9 mouse cellular contexts compared by ENCODE assay signal in the genomic region with DNA sequence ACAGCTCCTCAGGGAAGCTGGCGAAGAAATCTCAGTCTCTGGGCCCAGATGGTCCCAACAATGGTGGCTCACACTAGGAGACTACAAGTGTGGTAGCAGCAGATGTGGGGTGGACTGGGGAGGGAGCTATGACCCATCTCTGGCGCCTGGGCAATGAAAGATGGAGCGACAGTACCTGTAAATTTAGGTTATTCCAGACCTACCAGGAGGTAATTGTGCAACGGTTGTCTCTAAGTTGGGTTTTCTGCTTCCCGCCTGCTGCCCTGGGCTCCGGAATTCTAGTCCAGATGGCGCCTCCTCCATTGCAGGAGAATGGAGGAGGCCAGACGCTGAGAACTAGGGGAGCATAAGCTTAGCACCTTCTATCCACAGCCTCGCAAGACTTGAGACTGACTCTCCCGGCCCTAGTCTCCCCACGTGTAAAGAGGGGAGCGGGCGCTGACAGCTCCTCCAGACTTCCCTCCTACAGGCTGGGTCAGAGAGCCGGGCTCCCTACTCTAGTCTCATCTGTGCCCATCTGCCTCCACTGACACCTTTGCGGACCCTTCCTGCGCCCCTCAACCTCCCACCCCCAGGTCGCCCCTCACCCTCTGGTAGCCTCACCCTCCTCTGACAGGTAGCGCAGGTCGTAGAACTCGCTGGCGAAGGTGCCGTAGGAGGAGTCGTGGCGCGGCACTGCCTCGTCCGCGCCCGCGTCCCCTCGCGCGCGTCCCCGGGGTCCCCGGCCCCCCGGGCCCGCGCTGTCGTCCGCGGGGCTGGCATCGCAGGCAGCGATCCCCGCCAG. TPM values are rescaled to one million over a fixed set of nuclear protein-coding genes. Genes with fewer than 3 reads are reported as not detected.
A peak's percentile ranks its signal among the peaks of the same experiment; 100 is the strongest.
DNase-seq lines count a peak whose midpoint lies in the region; ATAC-seq and TF ChIP-seq lines count a peak whose summit lies in the region.
"Had no signal": no experiment of that assay in that cellular context is flagged by ENCODE, and none has a peak within 500 bp of the region (broad histone marks: within the 10 kb centered on the region; RNA-seq: fewer than 3 reads in every experiment).

No protein-coding gene starts in this region.

- no peak for TF ChIP-seq EP300 in heart, postnatal 0 days (IDR thresholded peaks at IDR 0.05; ENCODE audit: low read depth)

- H3K4me1 ChIP-seq in heart, postnatal 0 days (ENCODE audit: control insufficient read depth, insufficient read depth), result no peaks in the 10 kb centered on the region
- H3K4me1 ChIP-seq in hindbrain, embryonic 12.5 days, result no peaks in the 10 kb centered on the region; the same call in 1 of the 2 replicates
- peaks cover 9% of the 10 kb centered on the region for H3K4me1 ChIP-seq in limb, embryonic 15.5 days

- H3K27me3 ChIP-seq in heart, postnatal 0 days (ENCODE audit: control insufficient read depth, insufficient read depth, low read length), result peaks cover 32% of the 10 kb centered on the region
- peaks cover 16% of the 10 kb centered on the region for H3K27me3 ChIP-seq in hindbrain, embryonic 12.5 days
- H3K27me3 ChIP-seq in limb, embryonic 15.5 days, result peaks cover 32% of the 10 kb centered on the region

- H3K36me3 ChIP-seq in heart, postnatal 0 days (replicated peaks; ENCODE audit: control insufficient read depth, insufficient read depth, low read length), result no peaks in the 10 kb centered on the region
- H3K36me3 ChIP-seq in hindbrain, embryonic 12.5 days, result no peaks in the 10 kb centered on the region
- no peaks in the 10 kb centered on the region for H3K36me3 ChIP-seq in limb, embryonic 15.5 days
- H3K36me3 ChIP-seq: G1E had no signal

- no peak for ATAC-seq in heart, postnatal 0 days (ENCODE audit: insufficient read depth, low read depth)
- ATAC-seq in hindbrain, embryonic 12.5 days (ENCODE audit: low FRiP score), result peak; percentile 78
- ATAC-seq in limb, embryonic 15.5 days (ENCODE audit: insufficient number of reproducible peaks, low FRiP score, low TSS enrichment, low read depth), result no peak
- no peak for ATAC-seq in inflammation-experienced regulatory T-cells, adult 6 months

- H3K27ac ChIP-seq in heart, postnatal 0 days (ENCODE audit: low read depth), result no peak overlapping the region
- H3K27ac ChIP-seq in hindbrain, embryonic 12.5 days, result peak overlapping the region; percentile 55; the same call in 1 of the 2 replicates
- no peak overlapping the region for H3K27ac ChIP-seq in limb, embryonic 15.5 days

- peak overlapping the region; percentile 91 for H3K4me2 ChIP-seq in heart, postnatal 0 days (ENCODE audit: low read depth, low read length)
- H3K4me2 ChIP-seq in hindbrain, embryonic 12.5 days (replicated peaks), result peak overlapping the region; percentile 95
- peak overlapping the region; percentile 97 for H3K4me2 ChIP-seq in limb, embryonic 15.5 days

- 6% methylated on average over 44 of the region's 45 CpGs for WGBS in heart, postnatal 0 days
- WGBS in hindbrain, embryonic 12.5 days, result 2% methylated on average over 45 of the region's 45 CpGs
- WGBS in limb, embryonic 15.5 days, result 4% methylated on average over 36 of the region's 45 CpGs

- TF ChIP-seq CTCF in heart, postnatal 0 days (IDR thresholded peaks at IDR 0.05; ENCODE audit: low read depth), result no peak

- H3K9me3 ChIP-seq in heart, postnatal 0 days (replicated peaks; ENCODE audit: control insufficient read depth, low read length), result no peaks in the 10 kb centered on the region
- no peaks in the 10 kb centered on the region for H3K9me3 ChIP-seq in hindbrain, embryonic 12.5 days (replicated peaks)
- no peaks in the 10 kb centered on the region for H3K9me3 ChIP-seq in limb, embryonic 15.5 days

- peak overlapping the region; percentile 37 for H3K9ac ChIP-seq in heart, postnatal 0 days (replicated peaks; ENCODE audit: low read depth, low read length)
- peak overlapping the region; percentile 83 for H3K9ac ChIP-seq in hindbrain, embryonic 12.5 days
- H3K9ac ChIP-seq in limb, embryonic 15.5 days, result peak overlapping the region; percentile 48

- H3K4me3 ChIP-seq in heart, postnatal 0 days (ENCODE audit: low read depth, low read length), result peak overlapping the region; percentile 54
- peak overlapping the region; percentile 79 for H3K4me3 ChIP-seq in hindbrain, embryonic 12.5 days
- H3K4me3 ChIP-seq in limb, embryonic 15.5 days, result peak overlapping the region; percentile 63

- no peak for DNase-seq in heart, postnatal 0 days (ENCODE audit: low spot score)
- no peak for DNase-seq in heart, adult 18-20 months
- peak; percentile 81 for DNase-seq in cerebellum, adult 9-10 months
- DNase-seq in right cerebral cortex, postnatal 14 days, result peak; percentile 46
- no peak for DNase-seq in urinary bladder, postnatal 36 days (ENCODE audit: low spot score in 2 of 2)

RNA-seq across cellular contexts. Expression of a gene that starts 0.6 kb away (rescaled TPM):
- not detected in 2 replicates for total RNA-seq in heart, postnatal 0 days (2014; rRNA removed; ENCODE audit: low replicate concordance)
- polyA plus RNA-seq in heart, postnatal 0 days (2015; fragmentation: Nextera tagmentation; extraction: Ambion mirVana), result 0.05 TPM in 1 of 2 replicates, not detected in the other
- under 1 TPM in 1 of 2 experiments, not detected in 1; 0.08 TPM for total RNA-seq in heart, adult 18-20 months (2021)
- polyA plus RNA-seq in hindbrain, embryonic 12.5 days (2016; fragmentation: Nextera tagmentation; extraction: Ambion mirVana), result 9.0 and 9.2 TPM in 2 replicates
- polyA plus RNA-seq in limb, embryonic 15.5 days (2015; fragmentation: Nextera tagmentation; extraction: Ambion mirVana), result 1.8 and 2.5 TPM in 2 replicates
- polyA plus RNA-seq in inflammation-experienced regulatory T-cells, adult 6 months (2017; shearing (Covaris generic)), result not detected
- polyA plus RNA-seq: G1E had no signal

RNA-seq across cellular contexts. Expression of a gene that starts 42.4 kb away (rescaled TPM):
- total RNA-seq in heart, postnatal 0 days (2014; rRNA removed; ENCODE audit: low replicate concordance), result 68.4 and 82.4 TPM in 2 replicates
- 21.1 and 23.7 TPM in 2 replicates for polyA plus RNA-seq in heart, postnatal 0 days (2015; fragmentation: Nextera tagmentation; extraction: Ambion mirVana)
- 10 to 100 TPM; 81.5 to 86.2 TPM for total RNA-seq in heart, adult 18-20 months (2021)
- 10.4 and 11.6 TPM in 2 replicates for polyA plus RNA-seq in hindbrain, embryonic 12.5 days (2016; fragmentation: Nextera tagmentation; extraction: Ambion mirVana)
- polyA plus RNA-seq in limb, embryonic 15.5 days (2015; fragmentation: Nextera tagmentation; extraction: Ambion mirVana), result 10.9 TPM in 2 replicates
- 1 to 10 TPM; 4.4 to 8.2 (median 5.9) TPM for polyA plus RNA-seq in inflammation-experienced regulatory T-cells, adult 6 months (2017; shearing (Covaris generic))

Comparison
In these comparisons a context has a peak if more than half of its experiments do, and no peak if none do; other contexts are left out.
1. DNase-seq: peak in cerebellum, adult 9-10 months (single experiment) and right cerebral cortex, postnatal 14 days (single experiment); none in heart, postnatal 0 days (single experiment), heart, adult 18-20 months (0 of 2) and urinary bladder, postnatal 36 days (0 of 2).
2. Peak in every context shown above with its lines, with median percentiles within 50 percentile points of each other: H3K4me2 ChIP-seq, H3K4me3 ChIP-seq and H3K9ac ChIP-seq.